Mouse (Mus musculus): ENCODE measurements around the gene Syncrip. TPM values are rescaled to one million over a fixed set of nuclear protein-coding genes. Genes with fewer than 3 reads are reported as not detected.

Syncrip gene
- polyA plus RNA-seq, 1 experiment: 7.2 TPM

- DNase-seq: no peak
- no peak overlapping the region for H3K27ac ChIP-seq (ENCODE audit: insufficient read depth, low read depth, low read length)
- no peaks in the 10 kb centered on the region for H3K27me3 ChIP-seq (replicated peaks; ENCODE audit: control insufficient read depth, insufficient read depth, low read length)
- 0 out of 2 replicates have a peak, but pooled peaks cover 4% of the 10 kb centered on the region for H3K4me1 ChIP-seq (ENCODE audit: control insufficient read depth, insufficient read depth, low read length)
- H3K4me3 ChIP-seq (ENCODE audit: insufficient read depth, low read depth, low read length): no peak overlapping the region
- 93% methylated on average over 2 of the region's 2 CpGs for WGBS
- no peak for TF ChIP-seq POLR2A (IDR thresholded peaks at IDR 0.05; ENCODE audit: low read depth, low read length)
- TF ChIP-seq CTCF (conservative IDR thresholded peaks at IDR 0.05; ENCODE audit: insufficient read depth, insufficient read length, low read depth, low read length): no peak
- peaks cover 2% of the 10 kb centered on the region; the same call in 1 of the 2 replicates for H3K36me3 ChIP-seq (ENCODE audit: control insufficient read depth, insufficient read depth, low read length)
These were observed 42.0 kb upstream of the Syncrip start for GRCm38 (mm10) chr9:88524367-88524766.

- H3K27ac ChIP-seq (ENCODE audit: insufficient read depth, low read depth, low read length): no peak overlapping the region
- DNase-seq: no peak
- TF ChIP-seq POLR2A (IDR thresholded peaks at IDR 0.05; ENCODE audit: low read depth, low read length) (no peak), CTCF (conservative IDR thresholded peaks at IDR 0.05; ENCODE audit: insufficient read depth, insufficient read length, low read depth, low read length) (no peak)
- peak overlapping the region; percentile 66 for H3K4me3 ChIP-seq (ENCODE audit: insufficient read depth, low read depth, low read length)
- peaks cover 2% of the 10 kb centered on the region; the same call in 1 of the 2 replicates for H3K36me3 ChIP-seq (ENCODE audit: control insufficient read depth, insufficient read depth, low read length)
- 0 out of 2 replicates have a peak, but pooled peaks cover 4% of the 10 kb centered on the region for H3K4me1 ChIP-seq (ENCODE audit: control insufficient read depth, insufficient read depth, low read length)
- H3K27me3 ChIP-seq (replicated peaks; ENCODE audit: control insufficient read depth, insufficient read depth, low read length): no peaks in the 10 kb centered on the region
- WGBS: 6% methylated on average over 16 of the region's 16 CpGs
These were observed 40.9 kb upstream of the Syncrip start for GRCm38 (mm10) chr9:88523335-88523668.

DNA sequence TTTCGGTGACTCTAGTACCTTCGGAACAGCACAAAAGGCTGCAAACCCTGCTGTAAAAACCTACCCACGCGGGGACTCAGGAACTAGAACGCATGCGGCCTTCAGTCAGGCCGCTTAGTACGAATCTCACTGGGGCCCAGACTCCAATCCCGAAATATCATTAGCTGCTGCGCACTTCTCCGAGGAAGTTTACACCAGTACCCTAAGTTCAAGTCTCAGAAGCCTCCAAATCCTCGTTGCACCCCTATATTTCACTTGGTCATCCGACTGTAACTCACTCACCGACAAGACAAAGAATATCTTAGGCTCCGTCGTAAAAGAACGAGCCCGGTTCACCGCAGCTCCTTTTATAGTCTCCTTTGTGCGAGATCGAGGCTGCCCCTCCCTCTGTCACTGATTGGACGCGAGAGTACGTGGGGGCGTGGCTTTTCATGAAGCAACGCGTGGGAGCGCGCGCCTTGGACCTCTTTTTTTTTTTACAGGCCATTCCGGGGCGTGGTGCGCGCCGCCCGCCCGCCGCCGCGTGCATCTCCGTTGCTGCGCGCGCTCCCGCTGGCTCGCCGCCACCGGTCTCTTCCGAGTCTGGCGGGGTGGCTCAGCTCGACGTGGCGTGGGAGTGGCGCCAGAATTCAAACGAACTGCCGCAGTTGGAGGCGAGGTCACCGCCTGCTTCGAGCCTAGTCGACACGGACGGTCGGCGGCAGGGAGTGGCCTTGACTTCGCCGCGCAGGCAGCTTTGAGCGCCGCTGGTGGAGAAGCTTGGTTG is 40.4 kb upstream of the Syncrip start:
- peak overlapping the region; percentile 75; the same call in 1 of the 2 replicates for H3K27ac ChIP-seq (ENCODE audit: insufficient read depth, low read depth, low read length)
- under 1% methylated on average over 69 of the region's 69 CpGs for WGBS
- H3K27me3 ChIP-seq (replicated peaks; ENCODE audit: control insufficient read depth, insufficient read depth, low read length): no peaks in the 10 kb centered on the region
- H3K36me3 ChIP-seq (ENCODE audit: control insufficient read depth, insufficient read depth, low read length): peaks cover 2% of the 10 kb centered on the region; the same call in 1 of the 2 replicates
- H3K4me3 ChIP-seq (ENCODE audit: insufficient read depth, low read depth, low read length): peak overlapping the region; percentile 90
- peak; percentile 98 for DNase-seq
- TF ChIP-seq POLR2A (IDR thresholded peaks at IDR 0.05; ENCODE audit: low read depth, low read length): no peak
- TF ChIP-seq CTCF (conservative IDR thresholded peaks at IDR 0.05; ENCODE audit: insufficient read depth, insufficient read length, low read depth, low read length): peak; percentile 36; the same call in 1 of the 2 replicates
- H3K4me1 ChIP-seq (ENCODE audit: control insufficient read depth, insufficient read depth, low read length): 0 out of 2 replicates have a peak, but pooled peaks cover 4% of the 10 kb centered on the region

DNA sequence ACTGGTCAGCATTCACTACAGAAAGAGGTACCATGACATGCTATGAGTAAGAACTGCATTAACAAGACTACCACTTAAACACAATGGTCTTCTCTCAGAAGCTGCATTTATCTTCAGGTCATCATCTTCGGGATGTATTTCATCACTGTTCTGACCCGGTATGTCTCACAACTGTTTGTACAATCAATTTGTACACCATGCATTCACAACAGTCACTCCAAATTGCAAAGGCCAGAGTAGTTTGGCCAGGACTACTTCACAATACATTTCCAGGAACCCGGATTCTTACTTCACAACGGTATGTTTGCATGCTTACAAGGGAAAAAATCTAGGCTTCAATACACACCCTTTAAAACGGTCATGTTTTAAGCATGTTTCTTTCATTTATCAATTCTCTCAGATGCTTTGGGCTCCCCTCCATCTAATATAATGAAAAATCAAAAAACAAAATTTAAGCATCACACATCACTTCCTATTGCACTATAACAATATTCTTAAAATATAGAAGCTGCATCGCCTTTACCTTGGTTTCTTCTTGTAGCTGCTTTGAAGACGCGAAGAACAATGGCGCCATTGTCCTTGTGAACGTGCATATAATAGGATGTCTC is 39.7 kb upstream of the Syncrip start:
- no peak for TF ChIP-seq POLR2A (IDR thresholded peaks at IDR 0.05; ENCODE audit: low read depth, low read length)
- no peak for TF ChIP-seq CTCF (conservative IDR thresholded peaks at IDR 0.05; ENCODE audit: insufficient read depth, insufficient read length, low read depth, low read length)
- Histone ChIP-seq H3K36me3 (ENCODE audit: control insufficient read depth, insufficient read depth, low read length) (peaks cover 2% of the 10 kb centered on the region; the same call in 1 of the 2 replicates), H3K27me3 (replicated peaks; ENCODE audit: control insufficient read depth, insufficient read depth, low read length) (no peaks in the 10 kb centered on the region), H3K4me3 (ENCODE audit: insufficient read depth, low read depth, low read length) (peak overlapping the region; percentile 90), H3K4me1 (ENCODE audit: control insufficient read depth, insufficient read depth, low read length) (0 out of 2 replicates have a peak, but pooled peaks cover 4% of the 10 kb centered on the region), H3K27ac (ENCODE audit: insufficient read depth, low read depth, low read length) (peak overlapping the region; percentile 75; the same call in 1 of the 2 replicates)
- DNase-seq: no peak
- 5% methylated on average over 10 of the region's 10 CpGs for WGBS

GRCm38 (mm10) chr9:88520849-88521483 is 38.6 kb upstream of the Syncrip start:
- DNase-seq: no peak
- Histone ChIP-seq H3K27me3 (replicated peaks; ENCODE audit: control insufficient read depth, insufficient read depth, low read length) (no peaks in the 10 kb centered on the region), H3K27ac (ENCODE audit: insufficient read depth, low read depth, low read length) (no peak overlapping the region), H3K36me3 (ENCODE audit: control insufficient read depth, insufficient read depth, low read length) (peaks cover 2% of the 10 kb centered on the region; the same call in 1 of the 2 replicates), H3K4me3 (ENCODE audit: insufficient read depth, low read depth, low read length) (no peak overlapping the region), H3K4me1 (ENCODE audit: control insufficient read depth, insufficient read depth, low read length) (0 out of 2 replicates have a peak, but pooled peaks cover 4% of the 10 kb centered on the region)
- TF ChIP-seq POLR2A (IDR thresholded peaks at IDR 0.05; ENCODE audit: low read depth, low read length) (no peak), CTCF (conservative IDR thresholded peaks at IDR 0.05; ENCODE audit: insufficient read depth, insufficient read length, low read depth, low read length) (no peak)
- 55% methylated on average over 4 of the region's 4 CpGs for WGBS

DNA sequence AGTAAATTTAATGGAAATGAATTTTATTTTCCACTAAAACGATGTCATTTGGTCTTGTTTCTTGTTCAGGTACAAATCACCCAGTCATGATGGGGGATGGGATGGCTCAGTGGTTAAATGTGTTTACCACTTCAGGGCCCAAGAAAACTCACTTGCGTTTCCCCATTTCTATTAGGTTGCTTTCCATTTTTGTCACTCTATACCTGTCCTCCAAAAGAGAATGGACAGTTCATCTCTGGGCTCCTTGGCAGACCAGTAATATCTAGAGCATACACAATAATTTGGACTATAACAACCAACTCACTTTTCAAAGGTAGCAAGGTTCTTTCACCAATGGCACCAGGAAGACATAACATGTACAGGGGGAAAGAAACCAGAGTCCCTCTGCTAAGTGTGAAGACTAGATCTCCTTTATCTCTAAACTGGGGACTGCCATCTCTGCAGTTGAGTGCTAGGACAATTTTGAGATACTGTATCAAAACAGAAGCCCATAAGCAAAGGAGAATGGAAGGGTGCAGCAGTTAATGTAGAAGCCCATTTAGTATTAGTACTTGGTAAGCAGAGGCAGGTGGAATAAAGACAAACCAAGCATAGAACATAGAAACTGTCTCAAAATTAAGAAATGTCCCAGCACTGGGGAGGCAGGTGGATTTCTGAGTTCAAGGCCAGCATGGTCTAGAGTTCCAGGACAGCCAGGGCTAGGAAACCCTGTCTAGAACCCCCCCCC is 37.9 kb upstream of the Syncrip start:
- TF ChIP-seq CTCF (conservative IDR thresholded peaks at IDR 0.05; ENCODE audit: insufficient read depth, insufficient read length, low read depth, low read length): no peak
- TF ChIP-seq POLR2A (IDR thresholded peaks at IDR 0.05; ENCODE audit: low read depth, low read length): no peak
- Histone ChIP-seq H3K27me3 (replicated peaks; ENCODE audit: control insufficient read depth, insufficient read depth, low read length) (no peaks in the 10 kb centered on the region), H3K36me3 (ENCODE audit: control insufficient read depth, insufficient read depth, low read length) (peaks cover 2% of the 10 kb centered on the region; the same call in 1 of the 2 replicates), H3K4me1 (ENCODE audit: control insufficient read depth, insufficient read depth, low read length) (0 out of 2 replicates have a peak, but pooled peaks cover 4% of the 10 kb centered on the region), H3K27ac (ENCODE audit: insufficient read depth, low read depth, low read length) (no peak overlapping the region), H3K4me3 (ENCODE audit: insufficient read depth, low read depth, low read length) (no peak overlapping the region)
- DNase-seq: no peak
- WGBS: 59% methylated on average over 2 of the region's 2 CpGs
